8 mouse cellular contexts compared by ENCODE assay signal in genomic region chr16:20517701-20518374, GRCm38 (mm10). TPM values are rescaled to one million over a fixed set of nuclear protein-coding genes. Genes with fewer than 3 reads are reported as not detected.
DNase-seq lines count a peak whose midpoint lies in the region; ATAC-seq and TF ChIP-seq lines count a peak whose summit lies in the region.

No protein-coding gene starts in this region.

- H3K27ac ChIP-seq in bone marrow, adult 2 months (ENCODE audit: control insufficient read depth, insufficient read depth, low read depth, low read length, poor library complexity): no peak overlapping the region; the same call in 1 of the 2 replicates
- H3K27ac ChIP-seq in stomach, embryonic 16.5 days (ENCODE audit: low read length): peak overlapping the region; percentile 97

- peak; percentile 37 to 53 for DNase-seq in heart, adult 18-20 months
- no peak for DNase-seq in heart, adult 8-10 months (ENCODE audit: low spot score)
- DNase-seq in kidney, adult 8-10 months: peak; percentile 30 to 40
- DNase-seq in lung, postnatal 10 days: peak; percentile 69
- DNase-seq in urinary bladder, postnatal 10 days (ENCODE audit: low spot score): no peak

- H3K36me3 ChIP-seq in stomach, embryonic 16.5 days (ENCODE audit: control insufficient read depth, insufficient read depth, low read length): no peaks in the 10 kb centered on the region

- no peaks in the 10 kb centered on the region for H3K4me1 ChIP-seq in bone marrow, adult 2 months (ENCODE audit: control insufficient read depth, insufficient read depth, low read length)
- peaks cover 11% of the 10 kb centered on the region; the same call in 1 of the 2 replicates for H3K4me1 ChIP-seq in stomach, embryonic 16.5 days (ENCODE audit: control insufficient read depth, insufficient read depth, low read length)

- peak overlapping the region; percentile 78 for H3K4me2 ChIP-seq in stomach, embryonic 16.5 days (ENCODE audit: low read depth, low read length)

- 12% methylated on average over 6 of the region's 6 CpGs for WGBS in bone marrow, adult 2 months
- 8% methylated on average over 6 of the region's 6 CpGs for WGBS in stomach, embryonic 16.5 days

- ATAC-seq in granulocyte monocyte progenitor cell, adult 5-6 weeks (replicated peaks; ENCODE audit: poor library complexity, severe bottlenecking): 0 out of 2 replicates have a peak, but pooled peaks have one; percentile 3
- ATAC-seq in stomach, embryonic 16.5 days (ENCODE audit: insufficient read depth, low FRiP score): peak; percentile 48

- H3K9me3 ChIP-seq in stomach, embryonic 16.5 days (replicated peaks; ENCODE audit: control insufficient read depth, low read length): no peaks in the 10 kb centered on the region

- no peak for TF ChIP-seq POLR2A in bone marrow, adult 2 months (IDR thresholded peaks at IDR 0.05; ENCODE audit: borderline replicate concordance, control insufficient read depth, low read depth, low read length)

- H3K27me3 ChIP-seq in stomach, embryonic 16.5 days (ENCODE audit: control insufficient read depth, insufficient read depth, low read length): no peaks in the 10 kb centered on the region

- H3K4me3 ChIP-seq in bone marrow, adult 2 months (replicated peaks; ENCODE audit: control insufficient read depth, low read depth, low read length): peak overlapping the region; percentile 98
- H3K4me3 ChIP-seq in stomach, embryonic 16.5 days (replicated peaks; ENCODE audit: low read length): peak overlapping the region; percentile 100

- no peak for TF ChIP-seq CTCF in bone marrow, adult 2 months (IDR thresholded peaks at IDR 0.05; ENCODE audit: control insufficient read depth, insufficient read depth, low read length)

- H3K9ac ChIP-seq in stomach, embryonic 16.5 days (ENCODE audit: low read length): peak overlapping the region; percentile 98

RNA-seq across cellular contexts. Expression of gene Dvl3, which starts 1.1 kb away (rescaled TPM):
- 10 to 100 TPM; 47.2 to 48.0 TPM for total RNA-seq in heart, adult 18-20 months (2021)
- total RNA-seq in heart, adult 8-10 months (2022): 10 to 100 TPM; 45.9 to 51.0 (median 48.2) TPM
- polyA plus RNA-seq in bone marrow, adult 2 months (2011; ENCODE audit: insufficient read depth, insufficient read length, low replicate concordance, missing spikeins): 12.1 and 19.5 TPM in 2 replicates
- total RNA-seq in granulocyte monocyte progenitor cell, adult 5-6 weeks (2014; fragmentation: Nextera tagmentation): 26.4 and 30.7 TPM in 2 replicates
- total RNA-seq in granulocyte monocyte progenitor cell, adult 5-6 weeks (2017): 2.0 and 2.3 TPM in 2 replicates
- polyA plus RNA-seq in stomach, embryonic 16.5 days (2015; fragmentation: Nextera tagmentation; extraction: Ambion mirVana): 17.4 and 17.6 TPM in 2 replicates

RNA-seq across cellular contexts. Expression of gene Ap2m1, which starts 17.4 kb away (rescaled TPM):
- 100 to 1,000 TPM; 184 to 195 TPM for total RNA-seq in heart, adult 18-20 months (2021)
- 100 to 1,000 TPM; 186 to 215 (median 203) TPM for total RNA-seq in heart, adult 8-10 months (2022)
- polyA plus RNA-seq in bone marrow, adult 2 months (2011; ENCODE audit: insufficient read depth, insufficient read length, low replicate concordance, missing spikeins): 117 and 135 TPM in 2 replicates
- 206 and 247 TPM in 2 replicates for total RNA-seq in granulocyte monocyte progenitor cell, adult 5-6 weeks (2014; fragmentation: Nextera tagmentation)
- total RNA-seq in granulocyte monocyte progenitor cell, adult 5-6 weeks (2017): 175 and 225 TPM in 2 replicates
- polyA plus RNA-seq in stomach, embryonic 16.5 days (2015; fragmentation: Nextera tagmentation; extraction: Ambion mirVana): 565 and 588 TPM in 2 replicates

RNA-seq across cellular contexts. Expression of gene Eif2b5, which starts 19.2 kb away (rescaled TPM):
- 10 to 100 TPM; 55.1 to 60.2 TPM for total RNA-seq in heart, adult 18-20 months (2021)
- 10 to 100 TPM; 50.5 to 59.7 (median 55.2) TPM for total RNA-seq in heart, adult 8-10 months (2022)
- polyA plus RNA-seq in bone marrow, adult 2 months (2011; ENCODE audit: insufficient read depth, insufficient read length, low replicate concordance, missing spikeins): 38.0 and 64.7 TPM in 2 replicates
- total RNA-seq in granulocyte monocyte progenitor cell, adult 5-6 weeks (2014; fragmentation: Nextera tagmentation): 61.7 and 84.4 TPM in 2 replicates
- total RNA-seq in granulocyte monocyte progenitor cell, adult 5-6 weeks (2017): 87.0 and 90.0 TPM in 2 replicates
- 93.0 and 94.7 TPM in 2 replicates for polyA plus RNA-seq in stomach, embryonic 16.5 days (2015; fragmentation: Nextera tagmentation; extraction: Ambion mirVana)

RNA-seq across cellular contexts. Expression of gene Abcf3, which starts 30.5 kb away (rescaled TPM):
- total RNA-seq in heart, adult 18-20 months (2021): 10 to 100 TPM; 61.7 to 70.2 TPM
- total RNA-seq in heart, adult 8-10 months (2022): 10 to 100 TPM; 62.4 to 85.5 (median 78.0) TPM
- polyA plus RNA-seq in bone marrow, adult 2 months (2011; ENCODE audit: insufficient read depth, insufficient read length, low replicate concordance, missing spikeins): 30.4 and 53.5 TPM in 2 replicates
- total RNA-seq in granulocyte monocyte progenitor cell, adult 5-6 weeks (2014; fragmentation: Nextera tagmentation): 33.0 and 42.3 TPM in 2 replicates
- 55.1 and 96.9 TPM in 2 replicates for total RNA-seq in granulocyte monocyte progenitor cell, adult 5-6 weeks (2017)
- 55.0 and 63.1 TPM in 2 replicates for polyA plus RNA-seq in stomach, embryonic 16.5 days (2015; fragmentation: Nextera tagmentation; extraction: Ambion mirVana)

Comparison
In these comparisons a context has a peak if more than half of its experiments do, and no peak if none do; other contexts are left out.
1. DNase-seq: peak in heart, adult 18-20 months (2 of 2), kidney, adult 8-10 months (2 of 2) and lung, postnatal 10 days (single experiment); none in heart, adult 8-10 months (single experiment) and urinary bladder, postnatal 10 days (single experiment).